Comparison of ENCODE assay signal across 9 mouse cellular contexts in the genomic region with DNA sequence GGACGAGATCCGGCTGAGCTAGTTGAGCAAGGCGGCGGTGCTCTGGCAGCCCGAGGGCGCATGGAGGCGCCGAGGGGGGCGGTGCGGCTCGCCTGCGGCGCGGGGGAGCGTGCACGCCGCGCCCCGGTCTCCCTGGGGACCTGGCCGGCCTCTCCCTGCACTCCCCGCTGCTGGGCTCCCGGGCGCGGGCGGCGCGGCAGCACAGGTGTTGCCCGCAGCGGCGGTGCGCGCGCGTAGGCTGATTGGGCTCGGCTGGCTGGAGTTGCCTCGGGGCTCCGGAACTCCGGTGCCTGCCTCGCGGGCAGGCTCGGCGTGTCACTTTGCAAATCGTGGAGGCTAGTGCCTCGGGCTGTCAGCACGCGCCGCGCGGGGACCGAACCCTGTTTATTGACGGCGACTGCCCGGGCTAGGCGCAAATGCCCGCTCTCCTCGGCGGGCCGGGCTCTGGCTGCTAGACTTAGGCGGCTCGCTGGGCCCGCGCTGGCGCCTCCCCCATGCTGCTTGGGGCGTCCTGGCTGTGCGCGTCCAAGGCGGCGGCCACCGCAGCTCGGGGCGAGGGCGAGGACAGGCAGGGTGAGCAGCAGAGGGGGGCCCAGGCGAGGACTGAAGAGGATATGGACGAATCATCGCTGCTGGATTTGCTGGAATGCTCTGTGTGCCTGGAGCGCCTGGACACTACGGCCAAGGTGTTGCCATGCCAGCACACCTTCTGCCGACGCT. TPM values are rescaled to one million over a fixed set of nuclear protein-coding genes. Genes with fewer than 3 reads are reported as not detected.
DNase-seq lines count a peak whose midpoint lies in the region; ATAC-seq lines count a peak whose summit lies in the region.
"Had no signal": no experiment of that assay in that cellular context is flagged by ENCODE, and none has a peak within 500 bp of the region (broad histone marks: within the 10 kb centered on the region; RNA-seq: fewer than 3 reads in every experiment).

A gene (plus strand): TSS at position 279 of the 720 bp plus-strand sequence.

- H3K9me3 ChIP-seq in forebrain, embryonic 10.5 days, result no peaks in the 10 kb centered on the region
- no peaks in the 10 kb centered on the region for H3K9me3 ChIP-seq in hindbrain, embryonic 12.5 days (replicated peaks)

- H3K9ac ChIP-seq in hindbrain, embryonic 12.5 days, result peak within 1 kb of the TSS; percentile 67

- peak within 1 kb of the TSS; percentile 100 for H3K4me2 ChIP-seq in hindbrain, embryonic 12.5 days (replicated peaks)

- peak within 1 kb of the TSS; percentile 73 for H3K4me3 ChIP-seq in forebrain, embryonic 10.5 days
- H3K4me3 ChIP-seq in hindbrain, embryonic 12.5 days, result peak within 1 kb of the TSS; percentile 64

- under 1% methylated on average over 75 of the region's 79 CpGs for WGBS in forebrain, embryonic 10.5 days
- under 1% methylated on average over 63 of the region's 79 CpGs for WGBS in hindbrain, embryonic 12.5 days

- H3K27me3 ChIP-seq in forebrain, embryonic 10.5 days (ENCODE audit: poor library complexity, severe bottlenecking), result peaks cover 70% of the 10 kb centered on the region
- peaks cover 32% of the 10 kb centered on the region for H3K27me3 ChIP-seq in hindbrain, embryonic 12.5 days

- H3K4me1 ChIP-seq in forebrain, embryonic 10.5 days, result peaks cover 25% of the 10 kb centered on the region
- H3K4me1 ChIP-seq in hindbrain, embryonic 12.5 days, result peaks cover 17% of the 10 kb centered on the region

- DNase-seq in ES-CJ7 (ENCODE audit: low read depth, low spot score), result peak; percentile 19
- peak; percentile 14 for DNase-seq in adrenal gland, postnatal 25 days
- DNase-seq in forebrain, embryonic 10.5 days (ENCODE audit: extremely low spot score, low spot score), result peak; percentile 35
- peak in 1 of 2 experiments; percentile 32 for DNase-seq in left cerebral cortex, postnatal 14 days (ENCODE audit: low spot score in 2 of 2)
- peak; percentile 49 to 65 for DNase-seq in lung, postnatal 4 days
- DNase-seq in right cerebral cortex, postnatal 25 days, result peak; percentile 59

- no peaks in the 10 kb centered on the region for H3K36me3 ChIP-seq in forebrain, embryonic 10.5 days (replicated peaks)
- H3K36me3 ChIP-seq in hindbrain, embryonic 12.5 days, result no peaks in the 10 kb centered on the region

- peak within 1 kb of the TSS; percentile 75 for H3K27ac ChIP-seq in forebrain, embryonic 10.5 days
- H3K27ac ChIP-seq in hindbrain, embryonic 12.5 days, result peak within 1 kb of the TSS; percentile 40; the same call in 1 of the 2 replicates

- intact Hi-C loops in left cerebral cortex, postnatal 14 days (cut with DNase I), result loop anchor here (2.0 to 10.0 kb wide), 4 partner anchors 122 to 479 kb away; no protein-coding TSS in a partner anchor

- peak; percentile 64 for ATAC-seq in hindbrain, embryonic 12.5 days (ENCODE audit: low FRiP score)
- no peak for ATAC-seq in megakaryocyte progenitor cell, adult 5-6 weeks (replicated peaks; ENCODE audit: poor library complexity)

RNA-seq across cellular contexts. Expression of the gene that starts here (rescaled TPM):
- 0.82 and 1.0 TPM in 2 replicates for total RNA-seq in adrenal gland, postnatal 25 days (2021)
- polyA plus RNA-seq in forebrain, embryonic 10.5 days (2016; fragmentation: Nextera tagmentation; extraction: Ambion mirVana), result 0.36 and 0.48 TPM in 2 replicates
- polyA plus RNA-seq in hindbrain, embryonic 12.5 days (2016; fragmentation: Nextera tagmentation; extraction: Ambion mirVana), result 2.4 and 3.9 TPM in 2 replicates
- total RNA-seq in left cerebral cortex, postnatal 14 days (2021), result 10 to 100 TPM; 73.2 to 87.0 TPM
- total RNA-seq in megakaryocyte progenitor cell, adult 5-6 weeks (2015), result 0.05 TPM in 1 of 2 replicates, not detected in the other
- total RNA-seq in megakaryocyte progenitor cell, adult 5-6 weeks (2017), result not detected in 2 replicates
- total RNA-seq: neutrophil, adult 5-6 weeks had no signal

Comparison
In these comparisons a context has a peak if more than half of its experiments do, and no peak if none do; other contexts are left out.
1. RNA of the gene that starts here (total RNA-seq): 73.2 to 87.0 TPM in left cerebral cortex, postnatal 14 days; 0.82 to 1.0 TPM in adrenal gland, postnatal 25 days and 0.05 TPM in megakaryocyte progenitor cell, adult 5-6 weeks; every median in the first group is over 10 times any median in the second.
2. Peak in DNase-seq, H3K4me3 ChIP-seq and H3K27ac ChIP-seq in forebrain, embryonic 10.5 days; RNA of the gene not detected or under 1 TPM.